Mouse (Mus musculus) stomach, postnatal 0 days (tissue): ENCODE measurements around the gene Igsf3.

Source experiments
- CTCF ChIP-seq: IDR thresholded peaks from 2 replicates; pipeline ENCODE4 v1.5.1; 2016; ENCODE audit warnings: antibody characterized with exemption, low read depth, mild to moderate bottlenecking, moderate library complexity
- EP300 ChIP-seq: optimal IDR thresholded peaks from 2 replicates; pipeline ENCODE3; 2016; ENCODE audit warnings: antibody characterized with exemption

DNA sequence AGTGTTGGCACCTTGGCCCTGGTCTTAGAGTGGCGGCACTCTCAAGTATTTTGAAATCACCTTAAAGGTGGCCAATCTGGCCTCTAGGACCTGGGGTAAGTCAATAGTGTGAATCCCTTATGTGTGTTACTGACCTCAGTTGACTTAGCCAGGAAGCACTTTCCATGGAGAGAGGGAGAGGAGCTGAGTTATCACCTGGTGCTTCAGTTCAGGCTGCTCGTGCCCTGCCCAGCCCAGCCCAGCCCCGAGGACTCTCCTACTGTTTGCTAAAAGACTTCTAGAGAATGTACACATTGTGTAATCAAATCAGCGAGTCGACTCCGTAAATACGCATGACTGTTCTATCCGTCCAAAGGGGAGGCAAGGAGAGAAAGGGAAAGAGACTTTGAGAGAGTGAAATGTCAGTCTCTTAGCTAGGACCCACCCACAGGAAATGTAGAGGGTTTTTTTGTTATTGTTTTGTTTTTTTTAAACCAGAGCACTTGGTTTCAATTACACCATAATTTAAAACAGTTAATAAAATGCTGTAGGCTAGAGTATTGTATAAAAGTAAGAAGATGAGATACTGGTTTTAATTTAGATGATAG lies 9.6 kb downstream of the Igsf3 start:
- TF ChIP-seq CTCF = no peak
- TF ChIP-seq EP300 = no peak
